Mouse (Mus musculus): ENCODE data around the gene Galnt9. TPM values are rescaled to one million over a fixed set of nuclear protein-coding genes. Genes with fewer than 3 reads are reported as not detected.

Gene Galnt9
- 3.9 and 4.0 TPM in 2 replicates for polyA plus RNA-seq (2012; rRNA removed)

- peak; percentile 32 for DNase-seq (ENCODE audit: low spot score)
Measured at GRCm38 (mm10) chr5:110543951-110544690, at the start of gene Galnt9. Galnt9 (plus strand) TSS chr5:110544355.

- DNase-seq (ENCODE audit: low spot score) = no peak
Measured at GRCm38 (mm10) chr5:110494396-110494795, 49.8 kb upstream of the Galnt9 start.

GRCm38 (mm10) chr5:110495051-110495450 is 49.1 kb upstream of the Galnt9 start:
- DNase-seq (ENCODE audit: low spot score) = no peak

GRCm38 (mm10) chr5:110497556-110497955 is 46.6 kb upstream of the Galnt9 start:
- DNase-seq (ENCODE audit: low spot score) = no peak

GRCm38 (mm10) chr5:110498071-110498470 is 46.1 kb upstream of the Galnt9 start:
- no peak for DNase-seq (ENCODE audit: low spot score)

GRCm38 (mm10) chr5:110500233-110500632 is 43.9 kb upstream of the Galnt9 start:
- no peak for DNase-seq (ENCODE audit: low spot score)

GRCm38 (mm10) chr5:110503361-110503760 is 40.8 kb upstream of the Galnt9 start:
- no peak for DNase-seq (ENCODE audit: low spot score)

- no peak for DNase-seq (ENCODE audit: low spot score)
Measured at GRCm38 (mm10) chr5:110505611-110506294, 38.4 kb upstream of the Galnt9 start.

- DNase-seq (ENCODE audit: low spot score) = no peak
Measured at GRCm38 (mm10) chr5:110506295-110506616, 37.9 kb upstream of the Galnt9 start.

GRCm38 (mm10) chr5:110506856-110507255 is 37.3 kb upstream of the Galnt9 start:
- no peak for DNase-seq (ENCODE audit: low spot score)

GRCm38 (mm10) chr5:110507943-110508342 is 36.2 kb upstream of the Galnt9 start:
- no peak for DNase-seq (ENCODE audit: low spot score)

- DNase-seq (ENCODE audit: low spot score) = no peak
Measured at GRCm38 (mm10) chr5:110510357-110510756, 33.8 kb upstream of the Galnt9 start.

GRCm38 (mm10) chr5:110513791-110514190 is 30.4 kb upstream of the Galnt9 start:
- DNase-seq (ENCODE audit: low spot score) = no peak

GRCm38 (mm10) chr5:110514694-110515093 is 29.5 kb upstream of the Galnt9 start:
- no peak for DNase-seq (ENCODE audit: low spot score)

GRCm38 (mm10) chr5:110516390-110516789 is 27.8 kb upstream of the Galnt9 start:
- no peak for DNase-seq (ENCODE audit: low spot score)

- DNase-seq (ENCODE audit: low spot score) = no peak
Measured at GRCm38 (mm10) chr5:110518086-110518783, 25.9 kb upstream of the Galnt9 start.

- DNase-seq (ENCODE audit: low spot score) = no peak
Measured at GRCm38 (mm10) chr5:110520974-110521373, 23.2 kb upstream of the Galnt9 start.

- no peak for DNase-seq (ENCODE audit: low spot score)
Measured at GRCm38 (mm10) chr5:110521822-110522221, 22.3 kb upstream of the Galnt9 start.

GRCm38 (mm10) chr5:110523296-110523695 is 20.9 kb upstream of the Galnt9 start:
- DNase-seq (ENCODE audit: low spot score) = no peak

GRCm38 (mm10) chr5:110525701-110526100 is 18.5 kb upstream of the Galnt9 start:
- DNase-seq (ENCODE audit: low spot score) = no peak

- DNase-seq (ENCODE audit: low spot score) = no peak
Measured at GRCm38 (mm10) chr5:110526556-110526955, 17.6 kb upstream of the Galnt9 start.

- no peak for DNase-seq (ENCODE audit: low spot score)
Measured at GRCm38 (mm10) chr5:110531091-110531490, 13.1 kb upstream of the Galnt9 start.

GRCm38 (mm10) chr5:110534402-110534801 is 9.8 kb upstream of the Galnt9 start:
- no peak for DNase-seq (ENCODE audit: low spot score)

Measured in urinary bladder, adult 2 months (tissue).